Mouse (Mus musculus) hindbrain, postnatal 0 days (tissue): ENCODE results near the gene Sae1. TPM values are rescaled to one million over a fixed set of nuclear protein-coding genes. Genes with fewer than 3 reads are reported as not detected.

Source experiments
- ATAC-seq: fragments of 200-750 bp; cut with Nextera tagmentation; 2 replicates; pipeline ENCODE4 v1.8.0; 2017; ENCODE audit warnings: mild to moderate bottlenecking, moderate TSS enrichment, moderate library complexity
- DNase-seq: peaks from one replicate; pipeline ENCODE4 v3.0.0-alpha.2; 2015; ENCODE audit warnings: low spot score
- H3K27ac ChIP-seq: fragments of 300-500 bp; sonication (generic); 2 replicates; pipeline ENCODE4 v1.5.1; 2014; ENCODE audit warnings: mild to moderate bottlenecking
- H3K27me3 ChIP-seq: fragments of 300-500 bp; sonication (generic); 2 replicates; pipeline ENCODE4 v1.6.1; 2014; ENCODE audit warnings: low read length, mixed read lengths; ENCODE audit not compliant: insufficient read depth
- H3K36me3 ChIP-seq: fragments of 300-500 bp; sonication (generic); 2 replicates; pipeline ENCODE4 v1.6.1; 2014; ENCODE audit warnings: low read length, mixed read lengths; ENCODE audit not compliant: insufficient read depth
- H3K4me1 ChIP-seq: fragments of 300-500 bp; sonication (generic); 2 replicates; pipeline ENCODE4 v1.6.1; 2014; ENCODE audit warnings: antibody characterized with exemption, low read length, mixed read lengths; ENCODE audit not compliant: insufficient read depth
- H3K4me2 ChIP-seq: fragments of 300-500 bp; sonication (generic); 2 replicates; pipeline ENCODE4 v1.6.1; 2014; ENCODE audit warnings: low read depth, mild to moderate bottlenecking, low read length, moderate library complexity, mixed read lengths
- H3K4me3 ChIP-seq: fragments of 300-500 bp; sonication (generic); 2 replicates; pipeline ENCODE4 v1.5.1; 2014; ENCODE audit warnings: low read length
- H3K9ac ChIP-seq: fragments of 300-500 bp; sonication (generic); replicated peaks from 2 replicates; pipeline ENCODE4 v1.6.1; 2014; ENCODE audit warnings: mild to moderate bottlenecking, low read length, moderate library complexity, mixed read lengths
- H3K9me3 ChIP-seq: fragments of 300-500 bp; sonication (generic); 2 replicates; pipeline ENCODE4 v1.6.1; 2016; ENCODE audit warnings: low read length, mixed read lengths
- CTCF ChIP-seq: IDR thresholded peaks from 2 replicates; pipeline ENCODE4 v1.5.1; 2016; ENCODE audit warnings: antibody characterized with exemption, control low read depth, low read depth
- WGBS: fragments of 180-500 bp; shearing (Covaris S2); extraction: QIAGEN DNeasy Blood & Tissue Kit; methylation state at CpG from one replicate; pipeline ENCODE4 v1.1.7; 2014; 5-methylcytosine and 5-hydroxymethylcytosine counted together
- polyA plus RNA-seq: library from polyadenylated mRNA; unstranded; fragments of >200 nt; fragmentation: Nextera tagmentation; extraction: Ambion mirVana; gene quantifications from 2 replicates; pipeline ENCODE4 v1.2.1, GENCODE M21; 2015
- total RNA-seq: library from RNA; depleted of rRNA; stranded (reverse); fragments of >200 nt; gene quantifications from 2 replicates; pipeline ENCODE4 v1.2.3, GENCODE M21; 2014

Gene Sae1
- total and polyA plus RNA-seq, 2 experiments from 2014 or later: 88.6 to 215 TPM

DNA sequence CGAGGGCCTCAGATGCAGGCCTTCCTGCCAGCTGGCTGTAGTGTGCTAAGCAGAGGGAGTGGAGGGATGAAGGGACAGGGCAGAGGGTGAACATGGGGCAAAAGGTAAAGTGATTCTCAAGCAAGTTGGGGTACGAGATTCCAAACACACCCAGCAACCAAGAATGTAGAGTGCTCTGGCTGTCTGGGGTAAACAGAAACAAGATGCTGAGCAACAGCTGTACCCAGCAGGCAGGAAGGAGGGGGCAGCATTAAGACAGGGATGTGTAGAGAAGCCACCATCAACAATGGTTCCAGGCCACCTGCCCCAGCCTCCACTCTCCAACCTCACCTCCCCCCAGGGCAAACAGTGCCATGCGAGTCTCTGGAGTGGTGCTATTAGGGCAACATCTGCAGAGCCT is 58.5 kb downstream of the Sae1 start:
- Histone ChIP-seq H3K9me3 (no peaks in the 10 kb centered on the region), H3K27ac (no peak overlapping the region), H3K36me3 (peaks cover 36% of the 10 kb centered on the region), H3K4me2 (no peak overlapping the region), H3K4me3 (no peak overlapping the region), H3K27me3 (no peaks in the 10 kb centered on the region), H3K9ac (no peak overlapping the region), H3K4me1 (no peaks in the 10 kb centered on the region)
- DNase-seq: no peak
- WGBS: 93% methylated on average over 3 of the region's 3 CpGs
- no peak for TF ChIP-seq CTCF
- ATAC-seq: no peak

DNA sequence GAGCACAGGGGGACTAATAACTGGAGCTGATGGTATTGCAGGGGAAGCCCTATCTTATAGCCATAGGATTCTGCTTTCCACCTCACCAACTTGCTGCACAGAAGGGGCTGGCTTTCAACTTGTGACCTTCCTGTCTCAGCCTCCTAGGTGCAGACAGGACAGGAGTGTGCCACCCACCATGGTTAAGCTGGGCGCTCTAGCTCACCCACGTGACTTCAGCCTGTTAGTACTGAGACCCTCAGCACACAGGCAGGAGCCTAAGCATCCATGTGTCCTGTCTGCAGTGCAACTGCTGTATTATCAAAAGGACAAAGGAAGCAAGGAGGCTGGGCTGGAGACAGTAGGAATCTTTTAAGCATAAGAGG is 61.0 kb downstream of the Sae1 start:
- Histone ChIP-seq H3K4me1 (no peaks in the 10 kb centered on the region), H3K36me3 (peaks cover 24% of the 10 kb centered on the region), H3K4me3 (no peak overlapping the region), H3K9me3 (no peaks in the 10 kb centered on the region), H3K9ac (no peak overlapping the region), H3K27ac (0 out of 2 replicates have a peak overlapping the region, but pooled peaks have one; percentile 26), H3K4me2 (no peak overlapping the region), H3K27me3 (no peaks in the 10 kb centered on the region)
- ATAC-seq: no peak
- TF ChIP-seq CTCF: no peak
- 85% methylated on average over 2 of the region's 2 CpGs for WGBS
- DNase-seq: no peak

DNA sequence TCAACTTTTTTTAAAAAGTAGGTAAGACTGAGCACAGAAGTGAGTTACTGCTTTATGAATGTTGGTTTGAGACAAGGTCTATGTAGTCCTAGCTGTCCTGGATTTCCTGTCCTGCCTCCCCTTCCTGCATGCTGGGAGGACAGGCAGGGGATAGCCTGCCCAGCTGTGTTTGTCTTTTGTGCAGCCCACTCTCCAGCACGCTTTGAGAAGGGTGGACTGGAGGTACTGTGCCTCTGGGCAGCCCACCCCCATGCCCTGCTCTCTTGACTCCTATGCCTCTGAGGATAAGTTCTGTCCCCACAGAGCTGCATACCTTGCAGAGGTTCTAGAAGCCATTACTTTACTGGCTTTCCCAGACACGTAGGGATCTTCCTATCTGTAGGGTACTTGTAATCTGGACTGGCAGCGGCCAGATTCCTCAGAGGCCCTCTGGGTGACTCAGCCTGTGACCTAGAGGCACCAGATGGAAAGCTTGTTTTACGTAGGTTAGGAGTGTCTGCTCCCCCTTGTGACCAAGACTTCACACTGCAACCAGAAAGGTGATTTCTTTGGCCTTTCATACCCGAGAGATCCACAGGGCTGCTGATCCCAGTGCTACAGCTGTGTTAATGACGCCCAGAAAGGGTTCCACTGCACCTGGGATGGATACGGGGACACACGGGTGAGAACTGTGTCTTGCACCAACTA is 61.5 kb downstream of the Sae1 start:
- peak overlapping the region; percentile 36; the same call in 1 of the 2 replicates for H3K27ac ChIP-seq
- no peaks in the 10 kb centered on the region for H3K9me3 ChIP-seq
- H3K4me3 ChIP-seq: no peak overlapping the region
- H3K4me1 ChIP-seq: no peaks in the 10 kb centered on the region
- DNase-seq (peak; percentile 85), ATAC-seq (peak; percentile 75)
- no peak overlapping the region for H3K9ac ChIP-seq
- H3K36me3 ChIP-seq: peaks cover 24% of the 10 kb centered on the region
- no peaks in the 10 kb centered on the region for H3K27me3 ChIP-seq
- H3K4me2 ChIP-seq: no peak overlapping the region
- 30% methylated on average over 8 of the region's 8 CpGs for WGBS
- peak; percentile 87 for TF ChIP-seq CTCF

DNA sequence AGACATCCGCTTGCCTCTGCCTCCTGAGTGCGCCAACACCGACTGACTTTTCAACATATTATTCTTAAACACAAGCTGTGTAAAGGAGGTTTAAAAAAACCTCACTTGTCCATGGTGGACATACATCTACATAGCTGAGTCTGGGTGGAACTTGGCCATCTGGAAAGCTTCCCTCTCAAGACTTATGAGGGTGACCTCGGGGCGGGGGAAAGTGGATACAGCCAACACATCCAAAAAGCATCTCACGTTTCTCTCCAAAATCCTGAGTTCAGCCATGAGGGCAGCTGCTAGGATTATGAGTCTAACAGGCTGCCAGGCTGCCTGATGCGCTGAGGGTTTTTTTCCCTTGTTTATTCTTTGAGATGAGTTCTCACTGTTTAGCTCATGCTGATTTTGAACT is 62.9 kb downstream of the Sae1 start:
- ATAC-seq (no peak), DNase-seq (no peak)
- 88% methylated on average over 7 of the region's 7 CpGs for WGBS
- no peak overlapping the region for H3K4me3 ChIP-seq
- H3K9me3 ChIP-seq: no peaks in the 10 kb centered on the region
- H3K36me3 ChIP-seq: peaks cover 16% of the 10 kb centered on the region; the same call in 1 of the 2 replicates
- H3K4me1 ChIP-seq: no peaks in the 10 kb centered on the region
- no peak overlapping the region for H3K9ac ChIP-seq
- no peak for TF ChIP-seq CTCF
- no peak overlapping the region for H3K27ac ChIP-seq
- no peaks in the 10 kb centered on the region for H3K27me3 ChIP-seq
- no peak overlapping the region for H3K4me2 ChIP-seq

DNA sequence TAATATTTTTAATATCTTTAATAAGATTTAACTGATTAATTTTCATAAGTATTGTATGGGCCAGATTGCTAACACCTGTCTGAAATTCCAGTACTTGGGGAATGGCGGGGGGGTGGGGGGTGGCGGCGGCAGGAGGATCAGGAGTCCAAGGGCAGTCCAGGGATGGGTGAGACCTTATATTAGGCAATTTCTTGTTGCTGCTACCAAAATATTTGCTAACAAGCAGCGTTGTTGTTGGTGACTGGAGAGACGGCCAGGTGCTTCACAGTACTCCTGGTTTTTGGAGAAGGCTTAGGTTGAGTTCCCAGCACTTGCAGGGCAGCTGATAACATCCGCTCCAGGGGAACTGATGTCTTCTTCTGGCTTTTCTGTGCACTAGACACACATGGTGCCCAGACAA is 67.1 kb downstream of the Sae1 start:
- Histone ChIP-seq H3K4me3 (no peak overlapping the region), H3K27me3 (no peaks in the 10 kb centered on the region), H3K27ac (no peak overlapping the region), H3K4me1 (no peaks in the 10 kb centered on the region), H3K9ac (no peak overlapping the region), H3K4me2 (no peak overlapping the region), H3K36me3 (no peaks in the 10 kb centered on the region), H3K9me3 (no peaks in the 10 kb centered on the region)
- DNase-seq: no peak
- no peak for TF ChIP-seq CTCF
- 91% methylated on average over 6 of the region's 6 CpGs for WGBS
- ATAC-seq: no peak

DNA sequence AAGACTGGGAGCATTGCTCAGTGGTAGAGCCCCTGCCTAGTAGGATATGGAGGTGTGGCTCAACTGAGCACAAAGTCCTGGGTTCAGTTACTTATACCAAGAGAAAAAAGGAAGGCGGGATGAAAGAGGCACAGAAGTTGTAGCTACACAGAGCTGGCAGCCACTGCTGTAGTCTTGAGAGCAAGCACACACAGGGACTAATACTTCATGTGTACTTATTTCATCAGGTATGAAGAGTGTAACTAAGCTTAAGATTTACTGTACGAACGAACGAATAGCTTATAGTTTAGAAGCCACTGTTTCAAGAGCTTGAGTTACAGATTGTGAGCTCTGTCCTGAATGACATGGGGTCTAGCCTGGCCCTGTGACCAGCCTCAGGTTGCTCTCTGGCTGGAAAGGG is 68.4 kb downstream of the Sae1 start:
- no peak for ATAC-seq

DNA sequence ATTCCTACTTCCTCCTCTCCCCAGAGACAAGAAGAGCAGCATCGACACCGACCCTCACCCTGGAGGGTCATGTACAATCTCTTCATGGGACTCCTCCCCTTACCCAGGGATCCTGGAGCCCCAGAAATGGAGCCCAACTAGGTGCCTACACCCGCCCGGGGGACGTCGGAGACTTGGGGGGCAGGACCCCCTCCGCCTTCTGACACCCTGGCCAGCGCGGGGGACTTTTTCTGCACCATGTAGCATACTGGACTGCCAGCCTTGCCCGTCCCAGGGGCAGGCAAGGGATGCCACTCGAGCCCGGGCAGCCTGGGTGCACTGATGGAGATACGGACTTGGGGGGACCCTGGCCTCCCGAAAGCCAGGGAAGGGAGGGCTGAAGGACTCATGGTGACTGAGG is 70.5 kb downstream of the Sae1 start:
- H3K9me3 ChIP-seq: no peaks in the 10 kb centered on the region
- no peak overlapping the region for H3K4me3 ChIP-seq
- no peak for TF ChIP-seq CTCF
- H3K36me3 ChIP-seq: no peaks in the 10 kb centered on the region
- H3K9ac ChIP-seq: no peak overlapping the region
- H3K4me2 ChIP-seq: no peak overlapping the region
- H3K27ac ChIP-seq: no peak overlapping the region
- DNase-seq (no peak), ATAC-seq (no peak)
- H3K27me3 ChIP-seq: no peaks in the 10 kb centered on the region
- WGBS: 86% methylated on average over 14 of the region's 14 CpGs
- peaks cover 13% of the 10 kb centered on the region for H3K4me1 ChIP-seq

More for the DNA sequence above, 68.4 kb downstream of the Sae1 start:
- Histone ChIP-seq H3K27ac (no peak overlapping the region), H3K9me3 (no peaks in the 10 kb centered on the region), H3K4me3 (no peak overlapping the region), H3K36me3 (no peaks in the 10 kb centered on the region), H3K4me2 (no peak overlapping the region), H3K27me3 (no peaks in the 10 kb centered on the region), H3K4me1 (no peaks in the 10 kb centered on the region), H3K9ac (no peak overlapping the region)
- no peak for DNase-seq
- WGBS: 95% methylated on average over 4 of the region's 4 CpGs
- TF ChIP-seq CTCF: no peak
